Mouse (Mus musculus): ENCODE data around the gene Evc.
A peak's percentile ranks its signal among the peaks of the same experiment; 100 is the strongest.

Evc gene

DNA sequence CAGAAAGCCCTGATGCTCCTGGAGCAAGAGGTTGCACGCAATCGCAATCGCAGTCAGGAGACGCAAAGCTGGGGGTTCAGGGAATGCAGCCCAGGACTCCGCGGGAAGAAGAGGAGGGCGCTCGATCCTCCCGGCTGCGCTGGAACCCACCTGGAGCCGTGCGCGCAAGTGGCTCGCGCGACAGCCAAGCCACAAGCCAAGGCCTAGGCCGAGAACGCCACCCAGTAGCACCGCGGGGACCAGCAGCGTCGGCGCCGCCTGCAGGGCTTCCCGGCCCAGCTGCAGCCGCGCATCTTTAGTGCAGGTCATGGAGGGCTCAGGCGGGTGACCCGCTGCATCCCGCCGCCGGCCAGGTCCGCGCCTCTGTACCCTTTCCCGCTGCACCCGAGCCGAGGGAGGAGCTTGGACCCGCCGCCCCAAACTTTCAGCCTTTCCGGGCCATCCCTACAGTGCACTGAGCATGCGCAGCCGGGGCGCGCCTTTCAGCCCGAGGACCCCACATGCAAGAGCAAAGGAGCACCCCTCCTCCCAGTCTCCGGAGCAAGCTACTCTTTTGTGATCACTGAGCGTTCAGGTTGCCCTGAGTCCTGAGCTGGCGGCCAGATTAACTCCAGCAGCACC, at the start of gene Evc:
TSS of gene Evc (minus strand) at position 410 of the 621 bp plus-strand sequence.
- DNase-seq (ENCODE audit: low spot score in 2 of 2) = peak; percentile 26 to 61

- no peak for DNase-seq (ENCODE audit: low spot score in 2 of 2)
Measured at GRCm38 (mm10) chr5:37383570-37383969, 46.9 kb upstream of the Evc start.

DNA sequence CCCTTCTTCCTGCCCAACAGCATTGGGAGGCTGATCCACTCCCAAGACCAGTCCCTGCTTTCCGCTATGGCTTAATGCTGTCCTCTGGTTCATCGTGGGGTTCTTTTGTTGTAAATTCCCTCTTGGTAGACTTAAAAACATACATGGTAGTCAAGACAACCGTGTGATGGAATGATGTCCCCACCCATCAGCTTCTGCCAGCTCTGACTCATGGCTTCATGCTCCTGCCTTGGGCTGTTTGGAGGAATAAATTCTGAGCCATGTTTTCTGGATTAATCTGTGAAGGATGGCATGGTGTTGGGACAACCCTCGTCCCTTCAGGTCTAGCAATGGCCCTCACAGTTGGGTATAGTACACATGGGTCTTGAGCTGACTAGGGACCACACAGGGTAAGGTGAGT, 43.9 kb upstream of the Evc start:
- no peak for DNase-seq (ENCODE audit: low spot score in 2 of 2)

DNA sequence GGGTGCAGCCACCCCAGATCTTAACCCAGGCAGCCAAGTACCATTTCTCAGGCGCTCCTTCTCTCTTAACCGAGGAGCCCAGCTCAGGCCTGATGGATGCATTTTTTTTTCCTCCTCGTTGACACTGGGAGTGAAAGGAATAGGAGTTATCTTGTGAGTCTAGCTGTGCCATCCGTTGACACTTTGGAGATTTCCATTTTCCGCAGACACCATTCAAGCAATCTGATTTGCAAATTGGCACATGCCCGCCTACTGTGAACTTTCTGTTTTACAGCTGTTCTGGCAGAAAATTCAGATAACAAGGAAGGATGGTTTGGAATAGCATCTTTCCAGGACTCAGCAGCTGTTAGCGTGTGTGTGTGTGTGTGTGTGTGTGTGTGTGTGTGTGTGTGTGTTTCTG, 40.7 kb upstream of the Evc start:
- DNase-seq (ENCODE audit: low spot score in 2 of 2) = no peak

DNA sequence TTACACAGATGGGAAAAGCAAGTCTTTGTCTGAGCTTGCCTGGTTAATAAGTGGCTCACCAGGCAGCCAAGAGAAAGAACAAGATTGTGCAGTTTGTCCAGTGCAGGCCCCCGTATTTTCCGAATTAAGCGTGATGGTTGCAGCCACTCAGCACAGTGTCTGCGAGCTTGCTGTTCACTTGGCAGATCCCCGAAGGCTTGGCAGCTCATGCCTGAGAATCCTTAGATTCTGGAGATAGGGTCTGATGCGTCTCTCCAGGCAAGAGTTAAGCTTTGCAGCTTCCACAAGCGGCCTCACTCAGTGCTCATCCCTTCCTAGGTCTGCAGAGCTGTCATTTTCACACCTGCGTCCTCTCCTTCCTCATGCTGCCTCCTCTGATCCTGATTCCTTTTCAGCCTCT, 32.1 kb upstream of the Evc start:
- no peak for DNase-seq (ENCODE audit: low spot score in 2 of 2)

- no peak for DNase-seq (ENCODE audit: low spot score in 2 of 2)
Measured at GRCm38 (mm10) chr5:37365751-37366150, 29.1 kb upstream of the Evc start.

DNA sequence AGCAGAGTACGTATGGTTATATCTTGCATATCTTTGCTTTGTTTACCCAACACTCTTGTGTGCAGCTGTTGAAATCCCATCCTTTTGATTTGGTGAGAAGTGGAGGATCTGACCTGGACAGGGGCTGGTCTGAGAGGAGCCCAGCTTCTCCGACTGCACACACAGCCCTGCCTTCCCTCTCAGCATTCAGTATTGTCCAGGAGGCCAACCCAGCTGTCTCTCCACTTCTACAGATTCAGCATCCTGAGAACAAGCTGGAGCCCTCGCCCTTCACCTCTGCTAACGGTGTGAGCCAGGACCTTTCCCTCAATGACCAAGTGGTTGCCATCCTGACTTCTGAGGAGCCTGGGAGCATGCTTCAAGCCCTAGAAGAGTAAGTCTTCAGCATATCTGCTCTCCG, 26.6 kb upstream of the Evc start:
- no peak for DNase-seq (ENCODE audit: low spot score in 2 of 2)

DNA sequence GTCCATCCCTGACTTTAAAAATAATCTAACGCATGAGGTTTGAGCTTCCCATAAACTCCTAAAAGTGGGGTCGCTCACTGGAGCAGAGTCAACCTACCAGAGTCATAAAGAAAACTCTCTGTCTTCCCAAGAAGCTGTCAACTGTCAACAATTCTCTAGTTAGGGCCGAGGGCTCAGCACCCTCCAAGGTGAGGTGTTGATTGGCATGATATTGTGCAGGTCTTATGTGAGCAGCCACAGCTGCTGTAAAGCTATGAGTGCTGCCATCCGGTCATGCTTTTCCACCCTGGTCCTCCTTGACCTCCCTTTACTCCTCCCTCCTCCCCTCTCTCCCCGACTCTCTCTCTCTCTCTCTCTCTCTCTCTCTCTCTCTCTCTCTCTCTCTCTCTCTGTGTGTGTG, 25.9 kb upstream of the Evc start:
- no peak for DNase-seq (ENCODE audit: low spot score in 2 of 2)

GRCm38 (mm10) chr5:37356027-37356426, 19.3 kb upstream of the Evc start:
- DNase-seq (ENCODE audit: low spot score in 2 of 2) = no peak

GRCm38 (mm10) chr5:37354385-37354784, 17.7 kb upstream of the Evc start:
- peak; percentile 51 to 65 for DNase-seq (ENCODE audit: low spot score in 2 of 2)

DNA sequence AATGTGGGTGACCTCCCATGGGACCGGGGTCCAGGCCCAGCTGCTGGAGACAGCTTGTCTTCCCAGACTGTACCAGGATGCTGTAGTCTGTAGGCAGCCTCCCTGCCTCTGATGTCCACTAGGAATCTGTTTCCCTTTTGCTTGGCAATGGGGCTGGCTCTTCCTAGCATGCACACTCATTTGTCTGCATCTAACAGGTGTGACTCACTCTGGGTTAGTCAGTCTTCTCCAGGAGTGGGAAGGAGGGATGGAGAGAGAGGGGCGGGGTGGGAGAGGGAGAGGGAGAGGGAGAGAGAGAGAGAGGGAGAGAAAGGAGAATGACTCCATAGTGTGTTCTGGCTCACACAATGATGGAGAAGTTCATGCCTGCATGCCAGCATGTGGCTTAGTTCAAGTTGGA, 15.1 kb upstream of the Evc start:
- no peak for DNase-seq (ENCODE audit: low spot score in 2 of 2)

DNA sequence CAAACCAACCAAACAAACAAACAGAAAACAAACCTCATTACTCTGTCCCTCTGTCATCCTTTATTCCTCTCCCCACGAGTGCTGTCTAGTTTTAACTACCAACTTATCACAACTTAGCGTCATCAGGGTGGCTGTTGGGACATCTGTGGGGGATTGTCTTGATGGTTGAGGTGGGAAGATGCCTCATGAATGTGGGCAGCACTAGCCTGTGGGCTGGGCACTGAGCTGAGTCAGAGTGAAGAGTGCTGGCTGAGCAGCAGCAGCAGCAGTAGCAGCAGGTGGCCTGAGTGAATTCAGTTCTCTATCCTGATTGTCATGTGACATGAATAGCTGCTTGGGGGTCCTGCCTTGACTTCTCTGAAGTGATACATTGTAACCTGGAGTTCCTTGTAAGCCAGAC, 7.3 kb upstream of the Evc start:
- DNase-seq (ENCODE audit: low spot score in 2 of 2) = no peak

- DNase-seq (ENCODE audit: low spot score in 2 of 2) = peak; percentile 82 to 87
Measured at GRCm38 (mm10) chr5:37338288-37338687, 1.6 kb upstream of the Evc start, which contains the start of gene Evc2. Gene Evc2, plus strand, starts transcription at chr5:37338499.

DNA sequence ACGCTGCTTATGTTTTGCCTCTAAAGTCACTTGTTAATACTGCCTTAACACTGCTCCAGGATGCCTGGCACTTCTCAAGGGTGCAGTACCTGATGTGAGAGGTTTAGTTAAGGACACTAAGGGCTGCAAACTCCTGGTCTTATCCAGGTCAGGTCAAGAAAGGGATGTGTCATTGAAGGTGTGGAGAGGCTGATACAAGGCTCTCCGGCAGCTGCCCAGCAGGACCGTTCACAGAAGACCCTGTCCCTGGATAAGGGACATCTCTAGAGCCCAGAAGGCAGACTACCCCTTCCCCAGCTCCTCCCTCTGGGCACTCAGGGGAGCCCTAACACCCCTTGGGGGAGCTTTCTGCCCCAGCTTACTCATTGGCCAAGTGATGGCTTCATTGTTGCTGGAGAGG, 1.0 kb upstream of the Evc start:
- no peak for DNase-seq (ENCODE audit: low spot score in 2 of 2)

DNA sequence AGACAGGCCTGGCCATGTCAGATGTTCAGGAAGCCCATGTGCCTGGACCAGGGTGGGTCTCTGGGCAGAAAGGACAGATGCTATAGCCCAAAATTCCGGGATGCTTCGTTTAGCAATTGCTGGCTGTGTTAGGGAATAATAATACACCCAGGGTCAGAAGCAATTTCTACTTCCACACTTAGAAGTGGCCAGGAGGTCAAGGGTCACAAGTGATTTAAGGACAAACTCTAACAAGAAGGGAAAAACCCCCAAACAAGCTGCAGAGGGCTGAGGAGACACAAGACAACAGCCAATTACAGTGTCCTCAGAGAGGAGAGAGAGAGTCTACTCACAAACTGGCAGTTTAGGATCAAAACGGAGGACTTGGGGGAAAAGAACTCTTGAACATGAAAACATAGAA, 1.6 kb downstream of the Evc start:
- no peak for DNase-seq (ENCODE audit: low spot score in 2 of 2)

DNA sequence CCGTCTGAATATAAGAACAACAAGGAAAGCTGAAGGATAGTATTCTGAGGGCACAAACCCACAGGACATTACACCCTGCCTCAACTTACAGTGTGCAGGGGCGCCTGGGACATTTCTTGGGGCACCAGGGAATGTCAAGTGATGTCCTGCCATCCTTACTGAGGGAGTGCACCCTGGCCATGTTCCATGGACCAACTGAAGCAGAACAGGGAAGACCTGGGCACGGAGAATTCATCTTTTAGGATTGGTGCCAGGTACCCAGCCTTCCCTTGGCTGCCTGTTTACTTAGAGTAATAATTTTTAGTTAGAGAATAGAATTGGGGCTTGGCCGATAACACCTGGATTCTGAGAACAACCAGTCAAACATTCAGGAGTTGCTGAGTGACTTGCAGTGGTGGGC, 4.6 kb downstream of the Evc start:
- DNase-seq (ENCODE audit: low spot score in 2 of 2) = no peak

- DNase-seq (ENCODE audit: low spot score in 2 of 2) = no peak
Measured at GRCm38 (mm10) chr5:37331133-37331505, 5.6 kb downstream of the Evc start.

- DNase-seq (ENCODE audit: low spot score in 2 of 2) = no peak
Measured at GRCm38 (mm10) chr5:37330449-37331132, 6.1 kb downstream of the Evc start.

DNA sequence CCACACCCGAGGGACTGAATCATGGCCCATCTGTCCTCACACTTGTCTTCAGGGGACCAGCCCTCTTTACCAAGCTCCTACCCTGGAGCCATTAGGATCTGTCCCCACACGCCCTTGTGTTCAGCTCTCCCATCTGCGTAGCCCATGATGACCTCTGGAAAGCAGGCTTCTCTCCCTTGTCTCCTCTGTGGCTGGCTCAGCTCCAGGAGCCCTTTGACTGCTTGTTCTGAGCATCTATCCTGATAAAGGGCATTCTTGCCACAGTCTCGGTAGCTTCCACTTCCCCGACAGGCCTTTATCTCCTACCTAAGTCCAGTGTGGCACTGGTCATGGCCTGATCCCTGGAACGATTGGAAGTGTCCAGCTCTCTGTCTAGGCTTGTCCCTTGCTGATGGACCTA, 10.0 kb downstream of the Evc start:
- no peak for DNase-seq (ENCODE audit: low spot score in 2 of 2)

- DNase-seq (ENCODE audit: low spot score in 2 of 2) = no peak
Measured at GRCm38 (mm10) chr5:37320761-37321160, 15.9 kb downstream of the Evc start.

DNA sequence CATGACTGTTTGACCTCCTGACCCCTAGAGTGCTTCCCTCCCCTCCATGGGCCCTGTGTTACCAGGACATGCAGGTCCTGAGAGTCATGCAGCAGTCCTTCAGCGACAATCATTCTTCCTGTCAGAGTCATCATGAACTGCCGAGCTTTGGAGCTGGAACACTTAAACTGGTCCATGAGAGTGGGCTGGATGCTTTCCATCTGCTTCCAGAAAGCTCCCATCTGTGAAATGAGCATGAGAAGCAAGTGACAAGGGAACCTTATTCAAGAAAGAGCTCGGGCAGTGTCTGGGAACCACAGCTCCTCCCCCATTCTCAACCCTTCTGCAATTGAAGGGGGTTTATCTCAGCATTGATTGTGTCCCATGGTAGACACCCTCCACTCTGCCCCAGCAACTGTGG, 16.5 kb downstream of the Evc start:
- DNase-seq (ENCODE audit: low spot score in 2 of 2) = peak in 1 of 2 experiments; percentile 71

- no peak for DNase-seq (ENCODE audit: low spot score in 2 of 2)
Measured at GRCm38 (mm10) chr5:37318715-37319114, 18.0 kb downstream of the Evc start.

- no peak for DNase-seq (ENCODE audit: low spot score in 2 of 2)
Measured at GRCm38 (mm10) chr5:37312980-37313722, 23.5 kb downstream of the Evc start.

Data from frontal cortex, postnatal 36 days (tissue).